Mouse (Mus musculus) left cerebral cortex, postnatal 4 days (tissue): ENCODE measurements around the gene Elfn2. TPM values are rescaled to one million over a fixed set of nuclear protein-coding genes. Genes with fewer than 3 reads are reported as not detected.
A peak's percentile ranks its signal among the peaks of the same experiment; 100 is the strongest.

Experiments
- DNase-seq: peaks from one replicate; pipeline ENCODE4 v3.0.0-alpha.2; 2022
- intact Hi-C: fragments of 180-260 bp; cut with DNase I; formaldehyde crosslinking; loops from one replicate; pipeline ENCODE4 v1.15.1; 2025
- total RNA-seq, 2 experiments: library from RNA; stranded (reverse); gene quantifications; 2 replicates each; pipeline ENCODE4 v1.2.3; 2021

The Elfn2 gene
- total RNA-seq, 2 experiments from 2014 or later = 79.2 to 81.2 TPM

DNA sequence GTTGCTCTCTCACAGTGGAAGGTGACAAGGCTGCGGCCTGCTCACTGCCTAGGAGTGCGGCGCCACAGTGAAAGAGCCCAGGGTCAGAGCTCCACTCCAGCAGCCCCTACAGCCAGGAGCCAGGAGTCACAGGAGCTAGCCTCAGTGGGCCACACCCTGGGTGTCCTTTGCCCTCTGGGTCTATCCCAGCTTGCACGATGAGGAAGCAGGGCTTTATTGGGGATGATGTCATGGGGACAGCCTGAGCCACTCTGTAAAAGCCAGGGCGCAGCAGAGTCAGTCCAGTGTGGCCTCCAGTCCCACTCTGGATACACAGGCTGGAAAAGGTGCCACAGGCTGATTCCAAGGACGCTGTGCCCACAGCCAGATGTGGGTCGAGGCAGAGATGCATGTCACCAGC lies 31.7 kb downstream of the Elfn2 start:
- intact Hi-C loops = no loop called here
- no peak for DNase-seq

DNA sequence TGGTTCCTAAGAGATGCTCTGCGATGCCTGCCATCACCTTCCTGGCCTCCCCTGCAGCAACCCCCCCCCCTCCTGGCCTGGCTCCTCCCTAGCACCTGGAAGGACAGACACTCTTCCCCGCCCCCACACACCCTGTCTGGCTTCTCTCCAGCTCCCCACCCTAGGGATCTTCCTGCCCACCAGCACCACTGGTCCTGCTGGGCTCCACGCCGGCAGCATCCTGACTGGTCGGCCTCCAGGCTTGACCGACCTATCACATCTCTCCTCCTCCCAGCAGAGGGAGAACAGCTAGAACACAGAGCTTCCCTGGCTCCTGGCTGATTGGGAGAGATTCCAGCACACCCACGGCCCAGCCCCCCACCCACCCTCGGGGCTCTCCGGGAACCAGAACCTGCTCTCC lies 34.5 kb downstream of the Elfn2 start:
- no peak for DNase-seq
- intact Hi-C loops = no loop called here

DNA sequence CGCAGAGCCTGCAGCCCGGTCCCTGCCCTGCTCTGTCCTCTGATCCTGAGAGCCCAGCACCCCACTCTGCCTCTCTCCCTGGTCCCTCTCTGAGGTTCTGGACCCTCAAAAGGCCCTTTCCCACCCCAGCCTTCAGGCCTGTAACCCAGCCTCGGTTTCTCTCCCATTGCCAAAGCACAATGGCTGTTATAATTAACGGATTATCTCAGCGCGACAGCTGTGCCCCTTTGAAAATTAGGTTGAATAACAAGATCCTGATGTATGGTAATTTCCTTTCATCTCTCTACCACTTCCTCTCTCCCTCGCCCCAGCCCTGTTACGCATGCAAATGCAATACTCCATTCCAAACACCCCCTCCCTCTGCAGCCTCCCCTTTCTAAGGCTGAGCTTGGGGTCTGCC lies 35.1 kb downstream of the Elfn2 start:
- no peak for DNase-seq
- intact Hi-C loops = no loop called here

DNA sequence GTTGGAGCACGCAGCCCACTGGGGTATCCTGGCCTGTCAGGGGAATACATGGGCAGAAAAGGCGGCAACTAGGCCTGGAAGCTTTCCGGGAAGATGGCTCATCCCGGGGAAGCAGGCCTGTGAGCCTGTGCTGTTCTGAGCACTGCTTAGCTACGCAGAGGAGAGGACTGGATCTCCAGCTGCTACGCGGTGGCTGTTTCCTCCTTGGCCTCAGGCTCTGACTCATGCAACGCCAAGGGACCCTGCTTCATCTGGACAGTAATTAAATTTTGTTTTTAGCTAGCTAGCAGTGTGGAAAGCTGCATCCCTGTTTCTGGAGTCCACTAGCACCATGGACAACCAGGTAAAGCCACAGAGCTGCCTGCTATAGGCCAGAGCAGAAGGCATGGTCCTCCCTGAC lies 36.8 kb downstream of the Elfn2 start:
- DNase-seq = no peak
- intact Hi-C loops = no loop called here

DNA sequence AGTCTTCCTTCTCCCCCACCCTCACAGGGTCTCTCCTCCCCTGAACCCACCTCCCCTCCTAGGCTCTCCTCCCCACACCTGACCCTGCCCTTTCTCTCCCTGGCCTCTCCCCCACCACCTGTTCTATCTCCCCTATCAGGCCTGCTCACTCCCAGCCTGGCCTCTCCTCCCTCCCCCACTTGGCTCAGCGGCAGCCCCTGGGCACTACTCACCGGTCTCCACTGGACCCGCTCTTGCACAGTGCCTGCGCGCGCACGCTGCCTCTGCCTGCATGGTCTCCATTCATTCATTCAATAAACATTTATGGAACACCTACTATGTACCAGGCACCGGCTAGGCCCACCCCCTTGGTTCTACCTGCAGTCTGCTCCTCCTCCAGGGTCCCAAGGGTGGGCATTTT lies 37.3 kb downstream of the Elfn2 start:
- intact Hi-C loops = no loop called here
- DNase-seq = peak; percentile 51

DNA sequence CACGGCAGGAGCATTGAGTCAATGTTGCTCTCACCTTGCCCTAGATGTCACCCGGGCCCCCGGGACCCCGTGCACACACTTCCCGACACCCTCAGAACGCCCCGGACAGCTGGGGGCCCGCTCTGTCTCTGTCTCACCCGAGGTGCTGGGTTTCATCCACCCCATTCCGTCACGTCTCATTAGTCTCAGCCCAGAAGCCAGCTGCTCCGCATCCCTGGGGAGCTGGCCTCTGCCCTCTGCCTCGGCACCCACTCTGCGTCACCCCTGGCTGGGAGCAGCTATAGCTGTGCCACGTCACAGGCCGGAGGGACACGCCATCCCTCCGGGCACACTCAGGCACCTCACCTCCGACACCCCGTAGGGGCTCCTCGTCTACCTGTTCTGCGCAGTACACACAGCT lies 38.3 kb downstream of the Elfn2 start:
- intact Hi-C loops = no loop called here
- DNase-seq = no peak

DNA sequence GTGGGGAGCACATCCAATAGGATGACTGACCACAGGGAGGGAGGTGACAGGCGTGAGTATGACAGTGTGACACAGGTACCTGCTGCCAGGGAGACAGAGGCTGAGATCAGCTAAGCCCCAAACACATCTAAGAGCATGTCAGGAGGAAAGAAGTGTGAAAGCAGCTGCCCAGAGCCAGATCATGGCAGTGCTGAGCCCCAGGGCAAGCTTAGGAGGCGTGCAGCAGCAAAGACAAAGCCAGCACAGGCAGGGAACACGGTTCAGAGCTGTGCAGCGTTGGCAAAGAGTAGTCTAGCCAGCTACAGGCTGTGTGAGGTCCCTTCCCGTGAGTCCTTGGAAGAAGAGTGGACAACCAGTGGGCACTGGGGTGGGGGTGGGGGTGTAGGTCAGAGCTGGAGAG lies 40.9 kb downstream of the Elfn2 start:
- no peak for DNase-seq
- intact Hi-C loops = no loop called here

DNA sequence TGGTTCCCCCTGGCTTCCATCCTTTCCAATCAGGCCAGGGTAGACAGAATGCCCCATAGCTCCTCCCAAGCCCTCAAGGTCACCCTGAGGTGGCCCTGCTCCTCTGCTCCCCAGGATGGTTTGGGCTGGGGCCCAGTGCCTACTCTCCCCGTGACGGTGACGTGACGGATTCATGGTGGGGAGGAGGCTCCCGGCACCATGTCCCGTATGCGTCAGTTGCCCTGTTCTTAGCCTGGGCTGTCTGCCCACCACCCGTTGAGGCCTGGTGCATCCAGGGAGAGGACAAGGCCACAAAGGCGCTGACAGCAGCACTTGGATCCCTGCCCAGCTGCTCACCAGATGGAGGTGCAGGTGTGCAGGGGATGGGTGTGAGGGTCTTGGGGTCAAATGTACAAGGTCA lies 41.6 kb downstream of the Elfn2 start:
- intact Hi-C loops = no loop called here
- DNase-seq = peak; percentile 82

DNA sequence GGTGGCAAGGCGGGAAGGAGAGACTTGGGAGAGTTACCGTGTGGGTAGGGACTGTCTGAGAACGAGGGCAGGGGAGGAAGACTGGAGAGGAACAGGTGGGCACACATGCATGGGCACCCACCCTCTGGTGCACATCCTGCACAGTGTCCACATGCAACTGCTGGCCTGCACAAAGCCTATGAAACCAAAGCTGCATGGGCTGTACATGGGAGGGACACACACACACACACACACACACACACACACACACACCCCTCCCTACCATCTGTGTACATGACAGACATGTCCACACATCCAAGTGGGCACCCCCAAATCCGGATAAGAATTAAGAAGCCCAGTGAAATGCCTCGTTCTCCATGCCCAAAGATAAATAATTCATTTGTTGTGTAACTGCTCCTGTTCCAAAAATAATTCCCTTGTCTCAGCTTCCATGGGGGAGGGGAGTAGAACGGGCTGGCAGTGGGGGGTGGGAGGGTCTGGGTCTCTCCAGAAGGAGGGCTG lies 43.6 kb downstream of the Elfn2 start:
- no peak for DNase-seq
- intact Hi-C loops = no loop called here

DNA sequence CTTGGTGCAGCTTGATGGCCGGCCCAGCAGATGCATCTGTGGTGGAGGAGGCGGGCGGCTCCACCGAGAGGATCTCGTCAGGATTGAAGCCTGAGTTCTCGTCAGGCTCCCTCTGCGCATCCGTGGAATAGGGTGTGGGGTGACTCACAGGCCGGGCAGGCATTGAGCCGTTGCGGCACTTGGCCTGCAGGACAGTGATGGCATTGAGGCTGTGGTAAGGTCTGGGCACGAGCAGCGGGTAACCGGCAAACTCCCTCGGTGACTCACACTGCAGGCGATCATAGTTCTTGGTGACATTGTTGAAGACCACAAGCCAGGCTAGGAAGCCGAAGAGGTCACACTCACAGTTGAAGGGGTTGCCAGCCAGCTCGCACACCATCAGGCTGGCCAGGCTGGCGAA lies 45.1 kb downstream of the Elfn2 start:
- no peak for DNase-seq
- intact Hi-C loops = no loop called here

DNA sequence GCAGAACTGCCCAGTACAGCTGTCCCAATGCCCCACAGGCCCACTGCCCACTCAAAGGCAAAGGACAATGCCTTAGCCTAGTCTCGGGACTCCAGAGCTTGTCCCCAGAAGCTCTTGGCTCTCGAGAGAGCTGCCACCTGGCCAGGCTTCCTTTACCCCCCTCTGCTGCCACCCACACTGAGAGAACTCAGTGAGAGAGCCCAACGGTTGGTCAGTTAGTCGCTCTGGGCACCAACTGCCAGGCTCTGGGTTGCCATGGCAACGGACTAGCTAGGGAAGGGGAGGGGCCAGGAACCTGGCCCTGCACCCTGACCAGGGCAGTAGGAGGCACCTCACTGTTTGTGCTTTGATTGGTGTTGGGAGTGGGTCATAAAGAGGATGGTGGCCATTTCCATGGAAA lies 48.2 kb downstream of the Elfn2 start:
- DNase-seq = peak; percentile 87
- intact Hi-C loops = no loop called here

DNA sequence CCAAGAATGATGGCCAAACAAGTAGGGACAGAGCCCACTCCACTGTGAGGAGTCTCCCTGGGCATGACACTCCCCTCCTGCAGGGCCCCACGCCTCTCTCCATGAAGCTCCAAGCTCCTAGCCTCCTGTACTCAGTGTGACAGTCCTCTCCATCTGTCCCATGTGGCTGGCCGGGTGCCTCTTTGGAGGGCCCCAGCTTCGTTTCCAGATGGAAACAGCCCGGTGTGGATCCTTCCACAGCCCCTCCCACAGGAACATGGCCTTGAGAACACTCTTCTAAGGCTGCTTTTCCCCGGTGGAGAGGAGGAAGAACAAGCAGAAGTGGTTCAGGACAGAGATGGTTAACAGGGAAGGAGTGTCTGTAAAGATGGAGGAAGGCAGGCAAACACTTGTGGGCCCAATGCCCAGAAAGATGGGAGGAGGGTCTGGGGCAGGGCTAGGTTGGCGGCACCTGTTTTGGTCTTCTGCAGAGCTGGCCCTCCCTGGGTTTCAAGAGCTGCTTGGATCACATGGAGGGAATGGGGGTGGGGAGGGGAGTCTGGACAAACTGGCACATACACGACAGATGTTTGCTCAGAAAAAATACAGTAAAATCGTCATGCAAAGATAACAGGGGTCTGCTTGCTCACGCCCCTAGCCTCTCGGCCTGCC lies 49.2 kb downstream of the Elfn2 start:
- DNase-seq = peak; percentile 68
- intact Hi-C loops = no loop called here

DNA sequence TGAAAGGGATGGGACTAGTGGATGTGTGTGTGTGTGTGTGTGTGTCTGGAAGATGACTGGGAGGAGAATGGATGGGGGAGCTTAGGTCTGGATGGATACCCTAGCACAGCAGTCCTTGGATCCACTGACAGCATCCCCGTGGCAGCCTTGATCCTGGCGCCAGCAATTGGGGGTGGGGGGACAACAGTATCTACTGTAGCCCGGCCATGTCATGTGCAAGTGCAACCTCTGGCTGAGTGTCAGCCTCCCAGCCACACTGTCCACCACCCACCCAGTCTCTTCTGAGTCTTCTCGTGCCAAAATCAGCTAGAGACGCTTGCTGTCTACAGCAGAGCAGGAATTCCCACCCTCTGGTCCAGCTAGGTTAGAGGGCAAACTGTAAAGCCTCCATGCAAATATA lies 54.3 kb downstream of the Elfn2 start:
- intact Hi-C loops = no loop called here
- DNase-seq = peak; percentile 79

DNA sequence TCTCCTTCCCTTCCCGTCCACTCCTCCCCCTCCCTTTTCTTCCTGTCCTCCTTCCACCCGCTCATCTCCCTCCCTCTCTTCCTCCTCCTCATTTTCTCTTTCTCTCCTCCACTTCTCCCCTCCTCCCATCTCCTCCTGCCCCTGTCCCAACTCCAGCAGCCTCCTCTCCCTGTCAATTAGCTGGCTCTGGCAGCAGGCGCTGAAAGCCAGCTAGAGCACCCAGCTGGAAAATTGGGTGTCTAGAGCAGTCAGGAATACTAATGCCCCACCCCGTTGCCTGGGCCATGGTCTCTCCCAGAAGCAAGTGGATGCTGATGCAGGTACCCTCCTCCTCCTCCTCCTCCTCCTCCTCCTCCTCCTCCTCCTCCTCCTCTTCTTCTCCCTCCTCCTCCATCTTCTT lies 67.4 kb downstream of the Elfn2 start:
- peak; percentile 66 for DNase-seq
- intact Hi-C loops = no loop called here

DNA sequence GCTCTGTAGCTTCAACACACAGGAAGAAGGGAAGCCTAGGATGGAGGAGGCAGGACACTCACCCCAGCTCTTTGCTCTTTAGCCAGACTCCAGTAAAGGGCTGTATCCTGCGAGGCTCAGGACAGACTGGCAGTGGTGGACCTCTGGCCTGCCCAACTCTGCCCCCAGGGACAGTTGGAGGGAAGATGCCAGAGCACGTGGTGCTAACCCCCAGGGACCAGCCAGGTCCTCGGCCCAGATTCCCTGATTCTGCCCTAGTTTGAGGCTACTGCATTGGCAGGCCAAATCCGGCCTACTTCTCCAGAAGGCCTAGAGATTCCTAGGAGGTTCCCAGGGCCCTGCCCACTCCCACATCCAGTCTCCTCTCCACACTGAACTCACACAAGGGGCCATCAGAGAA lies 70.8 kb downstream of the Elfn2 start:
- intact Hi-C loops = no loop called here
- no peak for DNase-seq

DNA sequence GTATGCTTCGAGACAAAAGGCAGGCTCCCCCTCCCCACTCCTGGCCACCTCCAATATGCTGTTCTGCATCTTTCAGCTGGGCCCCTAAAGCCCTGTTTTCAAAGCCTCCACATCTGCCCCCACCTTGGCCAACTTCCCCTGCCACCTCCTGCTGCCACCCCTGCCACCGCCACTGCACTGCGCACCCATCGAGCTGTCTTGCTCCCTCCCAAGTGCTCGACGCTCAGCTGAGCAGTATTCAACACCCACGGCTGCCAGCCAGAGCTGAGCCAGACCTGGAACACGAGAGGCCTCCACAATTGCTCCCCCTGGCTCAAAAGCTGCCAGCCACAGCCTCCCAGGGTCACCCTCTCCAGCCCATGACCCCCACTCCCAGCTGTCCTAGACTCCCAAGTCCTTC lies 74.0 kb downstream of the Elfn2 start:
- intact Hi-C loops = no loop called here
- no peak for DNase-seq

DNA sequence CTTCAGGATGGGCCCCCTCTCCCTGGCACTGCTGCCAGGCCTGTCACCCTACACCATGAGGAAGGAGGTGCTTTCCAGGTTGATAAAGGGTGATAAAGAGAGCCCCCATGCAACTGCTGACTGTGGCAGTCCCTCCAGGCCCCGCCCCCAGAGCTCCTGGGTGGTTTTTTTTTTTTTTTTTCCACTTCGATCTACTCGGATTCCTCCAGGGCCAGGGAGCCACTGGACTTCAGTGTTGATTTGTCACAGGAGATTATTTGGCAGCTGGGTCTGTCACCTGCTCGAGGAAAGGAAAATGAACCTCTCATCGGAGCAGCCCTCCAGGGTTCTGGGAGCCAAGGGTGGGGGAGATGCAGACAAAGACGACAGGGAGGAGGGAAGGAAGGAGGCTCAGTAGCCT lies 74.9 kb downstream of the Elfn2 start:
- intact Hi-C loops = no loop called here
- DNase-seq = no peak

DNA sequence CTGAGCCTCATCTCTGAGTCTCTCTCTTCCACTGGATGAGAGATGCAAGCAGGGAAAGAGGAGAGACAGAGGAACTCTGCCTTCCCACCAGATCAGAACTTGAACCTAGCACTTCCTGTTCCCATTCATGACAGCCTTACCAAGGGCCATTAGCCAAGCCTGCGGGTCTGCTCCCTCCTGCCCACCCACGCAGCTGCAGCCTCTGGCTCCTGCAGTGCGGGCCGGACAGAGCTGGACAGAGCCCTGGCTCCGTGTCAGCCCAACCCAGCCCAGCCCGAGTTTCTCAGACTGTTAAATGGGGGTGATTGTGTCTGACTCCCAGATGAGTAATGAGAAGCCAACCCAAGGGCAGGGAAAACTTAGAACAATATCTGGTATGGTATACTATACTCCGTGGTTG lies 83.3 kb downstream of the Elfn2 start:
- DNase-seq = no peak
- intact Hi-C loops = no loop called here

DNA sequence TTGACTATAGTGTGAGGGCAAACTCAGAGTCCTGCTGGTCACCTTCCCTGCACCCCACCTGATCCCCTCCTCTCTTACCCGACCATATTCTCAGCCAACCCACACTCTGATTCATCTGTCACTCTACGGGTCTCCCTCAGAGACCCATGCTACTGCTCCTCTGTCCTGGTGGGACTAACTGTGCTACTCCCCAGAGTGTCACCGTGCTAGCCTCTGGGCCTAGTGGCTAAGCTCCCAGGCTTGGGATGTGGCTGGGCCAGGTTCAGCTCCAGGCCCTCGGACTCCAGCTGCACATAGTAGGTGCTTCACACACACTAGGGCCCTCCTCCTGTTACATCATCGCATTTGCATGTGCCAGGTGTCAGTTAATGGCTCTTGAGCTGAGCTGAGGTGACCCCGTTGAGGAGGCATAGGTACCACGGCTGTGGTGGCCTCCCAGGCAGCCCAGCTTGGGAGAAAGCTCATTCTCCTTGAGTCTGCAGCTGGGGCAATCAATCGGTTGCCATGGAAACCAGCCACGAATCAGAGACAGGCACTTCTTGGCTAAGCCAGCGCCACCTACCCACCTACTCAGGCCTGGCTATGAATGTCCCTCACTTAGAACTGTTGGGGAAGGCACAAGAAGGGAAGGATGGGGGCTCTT lies 84.4 kb downstream of the Elfn2 start:
- peak; percentile 58 for DNase-seq

DNA sequence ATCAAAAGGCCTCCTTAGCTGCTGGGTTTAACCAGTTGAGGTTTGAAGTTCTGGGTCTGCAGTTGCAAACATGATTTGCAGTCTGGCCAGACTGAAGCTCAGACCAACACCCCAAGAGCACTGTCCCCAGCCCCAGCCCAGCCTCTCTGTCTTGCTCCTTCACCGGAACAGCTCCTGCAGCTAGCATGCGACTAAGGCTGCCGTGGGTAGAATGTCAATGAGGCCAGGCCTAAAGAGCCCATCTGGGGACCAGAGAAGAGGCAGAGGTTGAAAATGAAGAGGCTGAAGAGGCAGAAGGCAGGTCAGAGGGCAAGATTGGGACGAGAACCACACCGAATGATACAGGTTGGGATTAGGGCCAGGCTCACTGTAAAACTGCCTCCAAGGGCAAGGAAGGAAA lies 85.2 kb downstream of the Elfn2 start:
- intact Hi-C loops = no loop called here
- peak; percentile 57 for DNase-seq

More for the DNA sequence above, 84.4 kb downstream of the Elfn2 start:
- intact Hi-C loops = no loop called here

DNA sequence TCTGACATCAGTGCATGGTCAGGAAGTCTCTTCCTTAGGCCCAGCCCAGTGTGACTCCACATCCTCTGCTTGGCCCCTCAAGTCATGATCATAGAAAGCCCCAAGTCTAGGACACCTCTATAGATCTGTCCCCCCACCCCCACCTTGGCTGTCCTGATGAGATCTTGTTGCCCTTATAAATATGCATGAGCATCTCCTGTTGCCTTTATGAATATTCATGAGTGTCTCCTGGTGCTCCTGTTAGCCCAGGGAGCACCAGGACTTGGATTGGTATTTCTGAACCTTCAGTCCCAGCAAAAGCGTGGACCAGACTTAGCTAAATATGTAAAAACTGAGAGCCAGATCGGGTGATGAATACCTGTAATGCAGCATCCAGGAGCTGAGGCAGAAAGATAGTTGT lies 86.2 kb downstream of the Elfn2 start:
- intact Hi-C loops = no loop called here
- DNase-seq = no peak

DNA sequence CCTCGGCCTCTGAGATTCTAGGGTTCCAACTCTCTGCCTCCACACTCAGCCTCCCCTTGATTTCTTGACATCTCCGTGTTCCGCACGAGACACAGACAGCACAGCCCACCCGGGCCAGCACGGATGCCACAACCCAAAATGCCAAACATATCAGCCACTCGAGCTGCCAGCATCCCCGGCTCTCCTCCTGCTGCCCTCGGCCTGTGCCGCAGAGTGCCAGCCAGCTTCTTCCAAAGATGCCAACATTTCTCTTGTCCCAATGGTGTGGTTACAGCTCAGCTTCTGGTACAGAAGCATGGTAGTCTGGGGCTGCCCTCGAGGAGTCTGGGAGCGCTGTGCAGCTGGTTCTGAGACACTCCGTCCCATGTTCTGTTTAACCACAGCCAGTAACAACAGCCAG lies 92.3 kb downstream of the Elfn2 start:
- intact Hi-C loops = no loop called here

DNA sequence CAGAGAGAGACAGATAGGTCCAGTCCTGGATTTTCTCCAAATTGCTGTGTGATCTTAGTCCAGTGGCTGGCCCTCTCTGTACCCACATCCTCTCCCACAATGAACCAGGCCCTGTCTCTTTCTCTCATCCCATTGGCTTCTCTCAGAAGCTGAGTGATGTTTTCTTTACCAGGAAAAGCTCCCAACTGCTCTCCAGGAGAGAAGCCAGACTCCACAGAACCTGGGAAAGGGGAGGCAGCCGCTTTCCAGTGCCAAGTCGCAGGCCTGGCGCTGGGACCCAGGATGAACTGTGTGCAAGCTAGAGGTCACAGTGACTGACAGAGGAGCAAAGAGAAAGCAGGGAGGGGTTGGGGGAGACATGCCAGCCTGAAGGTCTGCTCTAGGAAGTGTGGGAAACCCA lies 93.6 kb downstream of the Elfn2 start:
- intact Hi-C loops = loop anchor here (5.0 kb wide), 2 partner anchors 97 to 117 kb away; no protein-coding TSS in a partner anchor

More for the DNA sequence above, 92.3 kb downstream of the Elfn2 start:
- peak; percentile 55 for DNase-seq

More for the DNA sequence above, 93.6 kb downstream of the Elfn2 start:
- no peak for DNase-seq
